Mouse (Mus musculus) erythroblast, embryonic 14.5 days (primary cell): ENCODE data around the gene Sdccag8. TPM values are rescaled to one million over a fixed set of nuclear protein-coding genes. Genes with fewer than 3 reads are reported as not detected.

Experiments used
- H3K27me3 ChIP-seq: 2 replicates; pipeline ENCODE4 v1.6.1; 2012; ENCODE audit warnings: inconsistent platforms; ENCODE audit not compliant: control insufficient read depth
- H3K36me3 ChIP-seq: 2 replicates; pipeline ENCODE4 v1.6.1; 2012; ENCODE audit warnings: mild to moderate bottlenecking, inconsistent platforms; ENCODE audit not compliant: control insufficient read depth
- H3K4me1 ChIP-seq: 2 replicates; pipeline ENCODE4 v1.6.1; 2012; ENCODE audit warnings: inconsistent platforms; ENCODE audit not compliant: control insufficient read depth
- H3K4me3 ChIP-seq: replicated peaks from 2 replicates; pipeline ENCODE3; 2012; ENCODE audit warnings: moderate library complexity, mild to moderate bottlenecking, inconsistent platforms
- H3K9me3 ChIP-seq: 2 replicates; pipeline ENCODE4 v1.6.1; 2012; ENCODE audit warnings: low read length, inconsistent platforms, mixed read lengths; ENCODE audit not compliant: control insufficient read depth
- GATA1 ChIP-seq: IDR thresholded peaks from 2 replicates; pipeline ENCODE4 v1.6.1; 2012; ENCODE audit warnings: low read length, inconsistent platforms, mixed read lengths
- TAL1 ChIP-seq: IDR thresholded peaks from 3 replicates; pipeline ENCODE4 v1.6.1; 2012; ENCODE audit warnings: low read length, inconsistent platforms, mixed read lengths
- polyA plus RNA-seq: library from polyadenylated mRNA; stranded (reverse); fragments of >175 nt; gene quantifications from 2 replicates; pipeline ENCODE4 v1.2.3, GENCODE M21; 2012

Sdccag8 gene
- polyA plus RNA-seq, 1 experiment, result 0.35 TPM

- no peaks in the 10 kb centered on the region for H3K4me1 ChIP-seq
- no peak overlapping the region for H3K4me3 ChIP-seq
- H3K9me3 ChIP-seq, result no peaks in the 10 kb centered on the region
- H3K36me3 ChIP-seq, result no peaks in the 10 kb centered on the region
- H3K27me3 ChIP-seq, result no peaks in the 10 kb centered on the region
- TF ChIP-seq TAL1 (no peak), GATA1 (no peak)
Measured at GRCm38 (mm10) chr1:176979235-176979634, 164.8 kb downstream of the Sdccag8 start.

GRCm38 (mm10) chr1:176980140-176980539 is 165.7 kb downstream of the Sdccag8 start:
- TF ChIP-seq GATA1 (no peak), TAL1 (no peak)
- Histone ChIP-seq H3K4me1 (no peaks in the 10 kb centered on the region; the same call in 1 of the 2 replicates), H3K9me3 (no peaks in the 10 kb centered on the region), H3K4me3 (no peak overlapping the region), H3K36me3 (no peaks in the 10 kb centered on the region), H3K27me3 (no peaks in the 10 kb centered on the region)

- no peak overlapping the region for H3K4me3 ChIP-seq
- TF ChIP-seq TAL1 (no peak), GATA1 (no peak)
- H3K36me3 ChIP-seq, result no peaks in the 10 kb centered on the region
- H3K4me1 ChIP-seq, result peaks cover 2% of the 10 kb centered on the region; the same call in 1 of the 2 replicates
- H3K9me3 ChIP-seq, result no peaks in the 10 kb centered on the region
- no peaks in the 10 kb centered on the region for H3K27me3 ChIP-seq
Measured at GRCm38 (mm10) chr1:176980801-176981400, 166.4 kb downstream of the Sdccag8 start.

GRCm38 (mm10) chr1:176981511-176981910 is 167.1 kb downstream of the Sdccag8 start:
- no peak for TF ChIP-seq GATA1
- TF ChIP-seq TAL1, result no peak
- H3K4me1 ChIP-seq, result peaks cover 2% of the 10 kb centered on the region; the same call in 1 of the 2 replicates
- no peaks in the 10 kb centered on the region for H3K36me3 ChIP-seq
- H3K9me3 ChIP-seq, result no peaks in the 10 kb centered on the region
- no peaks in the 10 kb centered on the region for H3K27me3 ChIP-seq
- no peak overlapping the region for H3K4me3 ChIP-seq

GRCm38 (mm10) chr1:176982671-176983070 is 168.2 kb downstream of the Sdccag8 start:
- no peaks in the 10 kb centered on the region for H3K9me3 ChIP-seq
- H3K4me1 ChIP-seq, result peaks cover 2% of the 10 kb centered on the region; the same call in 1 of the 2 replicates
- H3K27me3 ChIP-seq, result no peaks in the 10 kb centered on the region
- H3K4me3 ChIP-seq, result no peak overlapping the region
- no peaks in the 10 kb centered on the region for H3K36me3 ChIP-seq
- no peak for TF ChIP-seq TAL1
- TF ChIP-seq GATA1, result no peak

- no peaks in the 10 kb centered on the region for H3K27me3 ChIP-seq
- H3K9me3 ChIP-seq, result no peaks in the 10 kb centered on the region
- H3K36me3 ChIP-seq, result no peaks in the 10 kb centered on the region
Measured at GRCm38 (mm10) chr1:176985691-176986090, 171.2 kb downstream of the Sdccag8 start.

GRCm38 (mm10) chr1:176986275-176986674 is 171.8 kb downstream of the Sdccag8 start:
- H3K4me1 ChIP-seq, result peaks cover 2% of the 10 kb centered on the region; the same call in 1 of the 2 replicates
- no peaks in the 10 kb centered on the region for H3K27me3 ChIP-seq
- no peaks in the 10 kb centered on the region for H3K36me3 ChIP-seq

More at GRCm38 (mm10) chr1:176985691-176986090, 171.2 kb downstream of the Sdccag8 start:
- H3K4me3 ChIP-seq, result no peak overlapping the region
- TF ChIP-seq GATA1 (no peak), TAL1 (no peak)
- H3K4me1 ChIP-seq, result peaks cover 2% of the 10 kb centered on the region; the same call in 1 of the 2 replicates

GRCm38 (mm10) chr1:176986990-176987740 is 172.7 kb downstream of the Sdccag8 start:
- Histone ChIP-seq H3K4me1 (peaks cover 2% of the 10 kb centered on the region; the same call in 1 of the 2 replicates), H3K4me3 (no peak overlapping the region), H3K36me3 (no peaks in the 10 kb centered on the region), H3K27me3 (no peaks in the 10 kb centered on the region), H3K9me3 (no peaks in the 10 kb centered on the region)
- no peak for TF ChIP-seq GATA1
- no peak for TF ChIP-seq TAL1

More at GRCm38 (mm10) chr1:176986275-176986674, 171.8 kb downstream of the Sdccag8 start:
- TF ChIP-seq GATA1, result no peak
- no peak overlapping the region for H3K4me3 ChIP-seq
- no peaks in the 10 kb centered on the region for H3K9me3 ChIP-seq

- Histone ChIP-seq H3K36me3 (no peaks in the 10 kb centered on the region), H3K4me1 (peaks cover 5% of the 10 kb centered on the region; the same call in 1 of the 2 replicates), H3K9me3 (no peaks in the 10 kb centered on the region), H3K27me3 (no peaks in the 10 kb centered on the region), H3K4me3 (no peak overlapping the region)
- TF ChIP-seq TAL1 (no peak), GATA1 (no peak)
Measured at GRCm38 (mm10) chr1:176991473-176991872, 177.0 kb downstream of the Sdccag8 start.

- no peaks in the 10 kb centered on the region for H3K27me3 ChIP-seq
- H3K36me3 ChIP-seq, result no peaks in the 10 kb centered on the region
- no peak overlapping the region for H3K4me3 ChIP-seq
- no peak for TF ChIP-seq GATA1
- H3K9me3 ChIP-seq, result no peaks in the 10 kb centered on the region
- H3K4me1 ChIP-seq, result peaks cover 10% of the 10 kb centered on the region
Measured at GRCm38 (mm10) chr1:176992517-176992916, 178.1 kb downstream of the Sdccag8 start.
